ENCODE assay signal across 8 mouse cellular contexts in the genomic region with DNA sequence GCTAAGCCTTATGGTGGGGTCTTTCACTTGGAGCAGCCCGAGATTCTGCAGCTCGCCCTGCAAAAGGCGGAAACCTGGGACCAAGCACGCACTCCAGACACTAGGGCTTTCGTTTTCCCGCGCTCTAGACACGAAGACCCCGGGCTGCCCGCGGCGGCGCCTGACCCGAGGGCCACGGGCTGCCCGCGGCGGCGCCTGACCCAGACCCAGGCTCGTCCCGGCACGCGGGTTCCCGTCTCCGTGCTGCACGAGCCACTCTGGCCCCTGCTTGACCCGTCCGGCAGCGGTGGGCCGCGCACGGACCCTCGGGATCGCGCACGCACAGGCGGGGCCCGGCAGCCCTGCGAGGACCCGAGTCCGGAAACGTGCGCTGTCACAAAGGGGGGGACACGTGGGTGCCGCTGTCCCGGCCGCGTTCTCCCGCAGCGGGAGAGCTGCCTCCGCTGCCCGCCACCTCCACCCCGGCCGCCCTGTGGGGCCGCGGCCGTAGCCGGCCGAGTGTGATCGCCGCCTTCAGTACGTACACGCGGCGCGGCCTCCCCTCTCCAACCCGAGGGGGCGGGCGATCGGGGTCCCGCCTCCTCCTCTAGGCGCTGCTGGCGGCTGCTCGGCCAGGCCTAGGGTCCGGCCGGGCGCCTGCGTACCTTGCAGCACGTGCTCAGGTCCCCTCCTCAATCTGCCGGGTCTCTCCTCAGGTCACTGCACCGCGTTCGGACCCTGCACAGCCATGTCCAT. TPM values are rescaled to one million over a fixed set of nuclear protein-coding genes. Genes with fewer than 3 reads are reported as not detected.
DNase-seq lines count a peak whose midpoint lies in the region; ATAC-seq and TF ChIP-seq lines count a peak whose summit lies in the region.

A gene (plus strand): TSS at position 271 of the 735 bp plus-strand sequence.

- WGBS in hindbrain, embryonic 12.5 days, result under 1% methylated on average over 76 of the region's 83 CpGs
- under 1% methylated on average over 59 of the region's 83 CpGs for WGBS in lung, postnatal 0 days

- H3K27ac ChIP-seq in hindbrain, embryonic 12.5 days, result peak within 1 kb of the TSS; percentile 92
- H3K27ac ChIP-seq in lung, postnatal 0 days (ENCODE audit: low read length), result peak within 1 kb of the TSS; percentile 98

- peak within 1 kb of the TSS; percentile 100 for H3K4me2 ChIP-seq in hindbrain, embryonic 12.5 days (replicated peaks)
- H3K4me2 ChIP-seq in lung, postnatal 0 days (replicated peaks; ENCODE audit: low read depth, low read length), result peak within 1 kb of the TSS; percentile 99

- TF ChIP-seq EP300 in lung, postnatal 0 days (IDR thresholded peaks at IDR 0.05), result 0 out of 2 replicates have a peak, but pooled peaks have one; percentile 21

- peak; percentile 89 for ATAC-seq in hindbrain, embryonic 12.5 days (ENCODE audit: low FRiP score)
- peak; percentile 87 for ATAC-seq in lung, postnatal 0 days

- H3K9me3 ChIP-seq in hindbrain, embryonic 12.5 days (replicated peaks), result no peaks in the 10 kb centered on the region
- H3K9me3 ChIP-seq in lung, postnatal 0 days (ENCODE audit: low read length), result no peaks in the 10 kb centered on the region

- peak; percentile 1 for TF ChIP-seq CTCF in lung, postnatal 0 days (IDR thresholded peaks at IDR 0.05)

- peak within 1 kb of the TSS; percentile 89 for H3K4me3 ChIP-seq in hindbrain, embryonic 12.5 days
- H3K4me3 ChIP-seq in lung, postnatal 0 days (ENCODE audit: low read depth, low read length), result peak within 1 kb of the TSS; percentile 81

- peak within 1 kb of the TSS; percentile 96 for H3K9ac ChIP-seq in hindbrain, embryonic 12.5 days
- H3K9ac ChIP-seq in lung, postnatal 0 days (replicated peaks; ENCODE audit: low read depth), result peak within 1 kb of the TSS; percentile 82

- H3K27me3 ChIP-seq in hindbrain, embryonic 12.5 days, result no peaks in the 10 kb centered on the region
- no peaks in the 10 kb centered on the region for H3K27me3 ChIP-seq in lung, postnatal 0 days (replicated peaks; ENCODE audit: insufficient read depth, low read length)

- DNase-seq in R1 (ENCODE audit: low read depth, low spot score), result peak; percentile 94
- peak; percentile 85 to 88 for DNase-seq in cerebellum, postnatal 14 days
- peak; percentile 70 to 74 for DNase-seq in frontal cortex, postnatal 14 days (ENCODE audit: low spot score in 2 of 2)
- DNase-seq in layer of hippocampus, postnatal 10 days (ENCODE audit: low spot score in 2 of 2), result peak; percentile 82 to 87
- DNase-seq in lung, postnatal 0 days (ENCODE audit: low spot score), result peak; percentile 86
- peak; percentile 89 for DNase-seq in ovary, postnatal 10 days (ENCODE audit: low spot score)
- DNase-seq in thymus, postnatal 10 days (ENCODE audit: low spot score in 2 of 2), result peak; percentile 69 to 78

- peaks cover 43% of the 10 kb centered on the region for H3K4me1 ChIP-seq in hindbrain, embryonic 12.5 days
- peaks cover 21% of the 10 kb centered on the region for H3K4me1 ChIP-seq in lung, postnatal 0 days (ENCODE audit: insufficient read depth, low read depth, low read length)

- H3K36me3 ChIP-seq in hindbrain, embryonic 12.5 days, result peaks cover 30% of the 10 kb centered on the region
- no peaks in the 10 kb centered on the region for H3K36me3 ChIP-seq in lung, postnatal 0 days (ENCODE audit: insufficient read depth, low read length)

RNA-seq across cellular contexts. Expression of the gene that starts here (rescaled TPM):
- 109 and 110 TPM in 2 replicates for polyA plus RNA-seq in hindbrain, embryonic 12.5 days (2016; fragmentation: Nextera tagmentation; extraction: Ambion mirVana)
- total RNA-seq in layer of hippocampus, postnatal 10 days (2021), result 10 to 100 TPM; 56.3 to 62.1 TPM
- polyA plus RNA-seq in lung, postnatal 0 days (2015; fragmentation: Nextera tagmentation; extraction: Ambion mirVana), result 24.6 and 24.7 TPM in 2 replicates

Comparison
In these comparisons a context has a peak if more than half of its experiments do, and no peak if none do; other contexts are left out.
1. Peak in every context shown above with its lines: DNase-seq, ATAC-seq, H3K4me3 ChIP-seq and H3K27ac ChIP-seq.